Comparison of ENCODE assay signal across 9 mouse cellular contexts in genomic region chr1:134555240-134555870, GRCm38 (mm10). TPM values are rescaled to one million over a fixed set of nuclear protein-coding genes. Genes with fewer than 3 reads are reported as not detected.
DNase-seq lines count a peak whose midpoint lies in the region; ATAC-seq and TF ChIP-seq lines count a peak whose summit lies in the region.
"Had no signal": no experiment of that assay in that cellular context is flagged by ENCODE, and none has a peak within 500 bp of the region (broad histone marks: within the 10 kb centered on the region; RNA-seq: fewer than 3 reads in every experiment).

No protein-coding gene starts in this region.

- TF ChIP-seq CTCF in midbrain, postnatal 0 days (IDR thresholded peaks at IDR 0.05), result no peak
- no peak for TF ChIP-seq CTCF in gastrocnemius, adult 2 months (IDR thresholded peaks at IDR 0.05)

- peak overlapping the region; percentile 95 for H3K4me2 ChIP-seq in kidney, embryonic 14.5 days (replicated peaks; ENCODE audit: low read depth, low read length)
- peak overlapping the region; percentile 91 for H3K4me2 ChIP-seq in midbrain, postnatal 0 days (ENCODE audit: low read depth, low read length, poor library complexity, severe bottlenecking)

- intact Hi-C loops in gastrocnemius, adult 2 months (cut with DNase I), result loop anchor here (5.0 kb wide), 1 partner anchor 38 kb away; no protein-coding TSS in a partner anchor

- ATAC-seq in kidney, embryonic 14.5 days (ENCODE audit: low FRiP score, low TSS enrichment), result 0 out of 2 replicates have a peak, but pooled peaks have one; percentile 5
- no peak for ATAC-seq in midbrain, postnatal 0 days (ENCODE audit: low FRiP score)

- 12% methylated on average over 13 of the region's 13 CpGs for WGBS in kidney, embryonic 14.5 days
- WGBS in forebrain, embryonic 10.5 days, result 34% methylated on average over 13 of the region's 13 CpGs
- 35% methylated on average over 13 of the region's 13 CpGs for WGBS in midbrain, postnatal 0 days

- no peak overlapping the region for H3K9ac ChIP-seq in kidney, embryonic 14.5 days (ENCODE audit: low read depth, low read length)
- no peak overlapping the region for H3K9ac ChIP-seq in midbrain, postnatal 0 days (replicated peaks; ENCODE audit: low read length, poor library complexity, severe bottlenecking)

- no peak for DNase-seq in kidney, adult 8-10 months
- no peak for DNase-seq in forebrain, embryonic 10.5 days (ENCODE audit: extremely low spot score, low spot score)
- DNase-seq in liver, result peak; percentile 56
- no peak for DNase-seq in midbrain, postnatal 0 days (ENCODE audit: low spot score)
- no peak for DNase-seq in layer of hippocampus, adult 9-10 months (ENCODE audit: low spot score)
- no peak for DNase-seq in layer of hippocampus, postnatal 14 days (ENCODE audit: low spot score in 2 of 2)
- no peak for DNase-seq in gastrocnemius, adult 2 months

- peak overlapping the region; percentile 66 for H3K4me3 ChIP-seq in kidney, embryonic 14.5 days (ENCODE audit: low read length)
- peak overlapping the region; percentile 72 for H3K4me3 ChIP-seq in forebrain, embryonic 10.5 days
- no peak overlapping the region for H3K4me3 ChIP-seq in midbrain, postnatal 0 days (ENCODE audit: low read depth, low read length)
- H3K4me3 ChIP-seq in gastrocnemius, adult 2 months, result no peak overlapping the region; the same call in 1 of the 2 replicates

- peaks cover 13% of the 10 kb centered on the region for H3K4me1 ChIP-seq in kidney, embryonic 14.5 days (ENCODE audit: control insufficient read depth, insufficient read depth, low read length)
- peaks cover 29% of the 10 kb centered on the region for H3K4me1 ChIP-seq in forebrain, embryonic 10.5 days
- no peaks in the 10 kb centered on the region for H3K4me1 ChIP-seq in midbrain, postnatal 0 days (ENCODE audit: insufficient read depth, low read length)

- H3K27me3 ChIP-seq in kidney, embryonic 14.5 days (ENCODE audit: control insufficient read depth, insufficient read depth, low read length), result no peaks in the 10 kb centered on the region
- peaks cover 11% of the 10 kb centered on the region for H3K27me3 ChIP-seq in forebrain, embryonic 10.5 days (ENCODE audit: poor library complexity, severe bottlenecking)
- H3K27me3 ChIP-seq in midbrain, postnatal 0 days (ENCODE audit: insufficient read depth, low read length), result no peaks in the 10 kb centered on the region

- no peaks in the 10 kb centered on the region for H3K9me3 ChIP-seq in kidney, embryonic 14.5 days (ENCODE audit: control insufficient read depth, low read length)
- no peaks in the 10 kb centered on the region for H3K9me3 ChIP-seq in forebrain, embryonic 10.5 days
- H3K9me3 ChIP-seq in midbrain, postnatal 0 days (ENCODE audit: low read length), result no peaks in the 10 kb centered on the region

- H3K36me3 ChIP-seq in kidney, embryonic 14.5 days (ENCODE audit: control insufficient read depth, insufficient read depth, low read length), result no peaks in the 10 kb centered on the region
- no peaks in the 10 kb centered on the region for H3K36me3 ChIP-seq in forebrain, embryonic 10.5 days (replicated peaks)
- no peaks in the 10 kb centered on the region for H3K36me3 ChIP-seq in midbrain, postnatal 0 days (ENCODE audit: insufficient read depth, low read length)

- H3K27ac ChIP-seq in kidney, embryonic 14.5 days (ENCODE audit: low read depth, low read length), result peak overlapping the region; percentile 91; the same call in 1 of the 2 replicates
- peak overlapping the region; percentile 93 for H3K27ac ChIP-seq in forebrain, embryonic 10.5 days
- no peak overlapping the region for H3K27ac ChIP-seq in midbrain, postnatal 0 days (ENCODE audit: low read depth, low read length)
- no peak overlapping the region for H3K27ac ChIP-seq in gastrocnemius, adult 2 months

RNA-seq across cellular contexts. Expression of gene Kdm5b, which starts 4.6 kb away (rescaled TPM):
- 42.3 and 75.9 TPM in 2 replicates for polyA plus RNA-seq in kidney, embryonic 14.5 days (2014; fragmentation: Nextera tagmentation; extraction: Ambion mirVana)
- polyA plus RNA-seq in forebrain, embryonic 10.5 days (2016; fragmentation: Nextera tagmentation; extraction: Ambion mirVana), result 60.6 and 62.1 TPM in 2 replicates
- total RNA-seq in midbrain, postnatal 0 days (2014; rRNA removed), result 65.9 and 69.9 TPM in 2 replicates
- polyA plus RNA-seq in midbrain, postnatal 0 days (2015; fragmentation: Nextera tagmentation; extraction: Ambion mirVana), result 37.3 and 43.7 TPM in 2 replicates
- total RNA-seq in layer of hippocampus, postnatal 14 days (2021), result 10 to 100 TPM; 69.7 to 74.6 TPM
- total RNA-seq in gastrocnemius, adult 2 months (2021), result 1 to 10 TPM; 9.7 to 9.8 TPM

RNA-seq across cellular contexts. Expression of gene Mgat4e, which starts 5.9 kb away (rescaled TPM):
- polyA plus RNA-seq in kidney, embryonic 14.5 days (2014; fragmentation: Nextera tagmentation; extraction: Ambion mirVana), result not detected in 2 replicates
- polyA plus RNA-seq in forebrain, embryonic 10.5 days (2016; fragmentation: Nextera tagmentation; extraction: Ambion mirVana), result not detected in 2 replicates
- total RNA-seq in midbrain, postnatal 0 days (2014; rRNA removed), result not detected in 2 replicates
- polyA plus RNA-seq in midbrain, postnatal 0 days (2015; fragmentation: Nextera tagmentation; extraction: Ambion mirVana), result not detected in 2 replicates
- under 1 TPM in 1 of 2 experiments, not detected in 1; 0.38 TPM for total RNA-seq in layer of hippocampus, postnatal 14 days (2021)
- total RNA-seq in gastrocnemius, adult 2 months (2021), result not detected
- polyA plus RNA-seq: large intestine, adult 2 months had no signal

Comparison
In these comparisons a context has a peak if more than half of its experiments do, and no peak if none do; other contexts are left out.
1. H3K27ac ChIP-seq: peak in kidney, embryonic 14.5 days (single experiment) and forebrain, embryonic 10.5 days (single experiment); none in midbrain, postnatal 0 days (single experiment) and gastrocnemius, adult 2 months (single experiment).
2. H3K4me3 ChIP-seq: peak in kidney, embryonic 14.5 days (single experiment) and forebrain, embryonic 10.5 days (single experiment); none in midbrain, postnatal 0 days (single experiment) and gastrocnemius, adult 2 months (single experiment).